Mouse (Mus musculus) right cerebral cortex, postnatal 14 days (tissue): ENCODE results near the gene Arpc4.
A peak's percentile ranks its signal among the peaks of the same experiment; 100 is the strongest.
"Not testable (repeated sequence)": the region's sequence is repeated elsewhere in the genome, so short reads cannot be mapped to it uniquely, and the experiment has no call there.

Experiments used
- DNase-seq: peaks from one replicate; pipeline ENCODE4 v3.0.0; 2022

Gene Arpc4

DNA sequence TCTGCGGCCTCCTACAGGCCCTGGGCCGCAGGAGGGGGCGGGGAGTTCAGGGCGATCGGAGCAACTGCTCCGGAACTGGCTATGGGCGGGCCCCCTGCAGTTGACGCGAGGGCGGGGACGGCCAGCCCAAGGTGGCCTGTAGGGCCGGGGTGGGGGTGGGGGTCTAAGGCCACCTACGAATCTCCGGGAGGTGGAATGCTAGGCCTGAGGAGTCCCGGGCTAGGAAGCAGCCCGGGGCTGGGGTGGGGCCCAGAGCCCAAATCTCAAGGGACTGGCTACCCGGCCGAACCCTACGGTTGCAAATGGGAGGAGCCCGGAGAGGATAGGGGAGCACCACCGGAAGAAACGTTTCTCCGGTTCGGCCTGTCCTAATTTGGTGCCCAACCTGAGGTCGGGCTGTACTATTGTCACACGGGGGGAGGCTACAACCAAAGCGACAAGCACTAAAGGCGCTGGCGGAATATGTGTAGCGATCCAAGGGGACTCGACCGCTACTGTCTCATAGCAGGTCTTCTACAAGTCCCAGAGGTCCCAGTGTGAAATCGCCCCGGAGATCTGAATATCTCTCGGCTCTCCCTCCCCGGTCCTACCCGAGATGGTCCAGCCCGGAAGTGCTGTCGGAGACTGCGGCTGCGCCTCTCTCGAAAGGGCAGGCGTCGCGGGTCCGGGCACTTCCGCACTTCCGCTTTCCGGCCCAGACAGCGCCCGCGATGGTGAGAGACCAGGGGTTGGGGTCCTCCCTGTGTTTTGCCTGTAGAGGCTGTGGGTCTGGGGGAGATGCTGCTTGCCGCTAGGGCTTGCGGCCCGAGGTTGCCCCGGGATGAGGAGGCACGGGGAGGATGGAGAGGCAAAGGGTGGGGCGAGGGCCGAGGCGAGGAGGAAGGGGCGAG lies at the start of gene Arpc4, which contains the start of gene Tada3:
Gene Arpc4 (plus strand): TSS at position 620 of the 890 bp plus-strand sequence.
Gene Tada3 (minus strand): TSS at position 388 of the 890 bp plus-strand sequence.
- peak; percentile 92 for DNase-seq

GRCm38 (mm10) chr6:113329396-113329795 lies 48.5 kb upstream of the Arpc4 start:
- DNase-seq, result no peak

DNA sequence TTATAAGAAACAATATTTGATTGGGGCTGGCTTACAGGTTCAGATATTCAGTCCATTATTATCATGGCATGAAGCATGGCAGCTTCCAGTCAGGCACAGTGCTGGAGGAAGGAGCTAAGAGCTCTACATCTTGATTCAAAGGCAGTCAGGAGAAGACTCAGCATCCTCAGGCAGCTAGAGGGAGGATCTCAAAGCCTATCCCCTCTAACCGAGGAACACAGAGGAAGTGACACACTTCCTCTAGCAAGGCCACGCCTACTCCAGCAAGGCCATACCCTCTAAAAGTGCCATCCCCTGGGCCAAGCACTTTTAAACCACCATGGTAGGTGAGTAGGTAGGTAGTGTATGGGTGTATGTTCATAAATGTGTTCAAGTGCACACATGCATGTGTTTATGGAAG lies 47.4 kb upstream of the Arpc4 start:
- DNase-seq, result no peak

- no peak for DNase-seq
Observed at GRCm38 (mm10) chr6:113331721-113332120, 46.2 kb upstream of the Arpc4 start.

DNA sequence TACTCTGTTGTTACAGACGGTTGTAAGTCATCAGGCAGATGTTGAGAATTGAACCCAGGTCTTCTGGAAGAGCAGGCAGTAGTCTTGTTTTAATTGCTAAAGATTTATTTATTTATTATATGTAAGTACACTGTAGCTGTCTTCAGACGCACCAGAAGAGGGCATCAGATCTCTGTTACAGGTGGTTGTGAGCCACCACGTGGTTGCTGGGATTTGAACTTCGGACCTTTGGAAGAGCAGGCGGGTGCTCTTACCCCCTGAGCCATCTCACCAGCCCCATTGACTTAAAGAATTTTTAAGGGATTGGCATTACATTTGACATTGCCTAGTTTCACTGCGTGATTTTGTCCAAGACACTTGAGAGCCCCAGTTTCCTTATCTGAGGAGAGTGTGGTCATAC lies 45.2 kb upstream of the Arpc4 start:
- DNase-seq, result not testable (repeated sequence)

GRCm38 (mm10) chr6:113333137-113333950 lies 44.6 kb upstream of the Arpc4 start:
- peak; percentile 77 for DNase-seq

DNA sequence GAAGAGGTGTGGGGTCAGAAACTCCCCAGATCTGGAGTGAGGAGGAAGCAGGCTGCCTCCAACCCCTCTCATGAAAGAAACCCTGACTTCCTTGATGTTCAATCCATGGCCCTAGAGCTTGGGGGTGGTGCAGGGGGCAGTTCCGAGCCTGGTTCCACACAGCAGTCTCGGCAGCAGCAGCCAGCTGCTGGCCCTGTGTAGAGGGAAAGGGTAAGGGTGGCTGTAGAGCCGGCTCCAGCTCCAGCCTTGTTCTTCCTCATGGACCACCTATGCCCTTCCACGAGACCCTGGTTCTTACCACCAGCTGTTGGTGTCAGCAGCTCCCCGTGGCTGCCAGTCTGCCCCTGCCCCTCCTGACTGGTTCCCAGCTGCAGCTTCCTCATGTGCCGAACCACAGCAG lies 43.7 kb upstream of the Arpc4 start:
- DNase-seq, result no peak

DNA sequence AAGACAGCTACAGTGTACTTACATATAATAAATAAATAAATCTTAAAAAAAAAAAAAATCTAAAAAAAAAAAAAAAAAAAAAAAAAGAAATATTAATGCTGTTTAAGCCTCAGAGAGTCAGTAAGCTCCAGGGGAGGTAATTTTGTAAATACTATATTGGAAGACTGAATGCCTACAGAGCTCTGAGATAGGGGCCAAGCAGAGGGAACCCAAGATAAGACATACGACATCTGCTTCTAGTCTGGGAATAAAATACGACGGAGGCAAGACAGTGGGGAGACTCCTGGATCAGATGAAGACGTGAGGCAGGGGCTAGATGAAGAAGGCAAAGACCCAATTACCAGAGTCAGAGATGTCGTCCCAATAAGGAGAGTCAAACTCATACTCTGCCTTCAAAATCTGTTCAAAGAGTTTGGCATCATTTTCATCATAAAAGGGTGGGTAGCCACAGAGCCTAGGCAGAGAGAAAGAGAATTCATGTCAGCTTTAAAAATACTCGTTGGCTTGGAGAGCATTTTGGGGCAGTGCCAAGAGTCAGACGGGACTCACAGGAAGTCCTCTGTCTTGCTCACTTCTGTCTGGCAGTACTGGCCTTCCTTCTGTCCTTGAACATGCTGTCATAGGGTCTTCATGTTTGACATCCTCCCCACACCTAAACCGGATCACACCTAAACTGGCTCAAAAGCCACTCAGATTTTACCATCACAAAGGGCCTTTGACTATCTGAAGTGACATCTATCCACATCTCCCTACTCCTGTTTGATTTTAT lies 40.9 kb upstream of the Arpc4 start:
- DNase-seq, result peak; percentile 31

GRCm38 (mm10) chr6:113341574-113341973 lies 36.3 kb upstream of the Arpc4 start:
- DNase-seq, result no peak

GRCm38 (mm10) chr6:113342297-113342696 lies 35.6 kb upstream of the Arpc4 start:
- peak; percentile 19 for DNase-seq

GRCm38 (mm10) chr6:113343177-113344092 lies 34.5 kb upstream of the Arpc4 start, which contains the start of gene Camk1:
TSS of gene Camk1 (minus strand) at chr6:113343984.
- DNase-seq, result peak; percentile 79

DNA sequence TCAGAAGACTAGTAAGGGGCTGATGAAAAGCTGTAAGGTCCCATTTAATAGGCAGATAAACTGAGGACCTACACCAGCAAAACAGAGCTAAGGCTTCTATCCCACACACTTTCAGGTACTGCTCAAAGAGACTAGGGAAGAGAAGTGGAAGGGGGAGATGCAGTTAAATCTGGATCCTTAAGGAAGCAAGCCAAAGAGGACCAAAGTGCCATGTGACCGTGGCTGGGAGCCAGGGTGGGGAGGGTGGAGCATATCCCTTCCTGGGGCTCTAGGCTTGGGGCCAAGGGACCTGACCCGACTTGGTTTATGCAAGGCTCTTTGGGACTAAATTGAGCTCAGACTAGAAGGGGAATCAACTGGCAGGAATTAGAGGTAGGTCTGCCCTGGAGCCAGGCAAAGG lies 33.6 kb upstream of the Arpc4 start:
- peak; percentile 56 for DNase-seq

DNA sequence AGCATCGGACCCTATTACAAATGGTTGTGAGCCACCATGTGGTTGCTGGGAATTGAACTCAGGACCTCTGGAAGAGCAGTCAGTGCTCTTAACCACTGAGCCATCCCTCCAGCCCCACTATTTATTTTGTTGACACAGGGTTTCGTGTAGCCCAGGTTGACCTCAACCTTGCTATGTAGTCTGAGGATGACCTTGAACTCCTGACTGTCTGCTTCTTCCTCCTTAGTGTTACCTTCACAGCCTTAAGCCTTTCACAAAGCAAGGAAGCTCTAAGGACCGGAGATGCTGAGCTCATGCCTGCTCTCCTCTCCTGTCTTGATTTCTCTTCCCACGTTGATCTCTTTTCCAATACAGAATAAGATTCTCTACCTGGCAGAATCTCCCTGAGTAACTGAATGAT lies 31.0 kb upstream of the Arpc4 start:
- no peak for DNase-seq

GRCm38 (mm10) chr6:113350538-113350937 lies 27.4 kb upstream of the Arpc4 start:
- no peak for DNase-seq

DNA sequence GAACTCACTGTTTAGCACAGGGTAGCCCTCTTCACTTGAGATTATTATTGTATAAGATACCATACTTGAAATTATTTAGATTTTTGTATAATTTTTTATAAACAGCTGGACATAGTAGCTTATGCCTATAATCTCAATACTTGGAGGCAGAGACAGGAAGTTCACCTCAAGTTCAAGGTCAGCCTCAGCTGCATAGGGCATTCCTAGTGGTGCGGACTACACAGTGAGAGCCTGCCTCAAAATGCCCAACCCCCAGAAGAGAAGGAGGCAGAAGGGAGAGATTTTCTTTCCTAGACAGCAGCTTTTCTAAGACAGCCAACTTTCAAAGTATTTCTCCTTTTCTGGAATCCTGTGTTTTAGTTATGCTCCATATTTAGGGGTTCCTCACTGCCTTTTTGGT lies 26.8 kb upstream of the Arpc4 start:
- no peak for DNase-seq

- DNase-seq, result no peak
Observed at GRCm38 (mm10) chr6:113351653-113352052, 26.3 kb upstream of the Arpc4 start.

DNA sequence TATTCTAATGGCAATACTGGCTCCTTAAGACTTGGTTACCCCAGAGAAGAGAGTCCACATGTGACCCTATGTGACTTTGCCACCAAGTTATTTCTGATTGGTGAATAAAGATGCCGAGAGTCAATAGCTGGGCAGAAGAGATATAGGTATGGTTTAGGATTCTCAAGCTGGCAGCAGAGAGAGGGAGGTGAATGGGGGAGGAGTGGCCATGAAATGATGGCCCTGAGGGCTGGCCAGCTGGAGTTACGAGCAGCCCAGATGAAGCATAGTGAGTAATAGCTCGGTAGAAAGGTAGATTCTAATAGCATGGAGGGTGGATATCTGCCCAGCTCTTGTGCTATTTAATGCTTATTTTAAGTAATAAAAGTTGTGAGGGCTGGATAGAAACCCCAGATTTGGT lies 25.1 kb upstream of the Arpc4 start:
- no peak for DNase-seq

DNA sequence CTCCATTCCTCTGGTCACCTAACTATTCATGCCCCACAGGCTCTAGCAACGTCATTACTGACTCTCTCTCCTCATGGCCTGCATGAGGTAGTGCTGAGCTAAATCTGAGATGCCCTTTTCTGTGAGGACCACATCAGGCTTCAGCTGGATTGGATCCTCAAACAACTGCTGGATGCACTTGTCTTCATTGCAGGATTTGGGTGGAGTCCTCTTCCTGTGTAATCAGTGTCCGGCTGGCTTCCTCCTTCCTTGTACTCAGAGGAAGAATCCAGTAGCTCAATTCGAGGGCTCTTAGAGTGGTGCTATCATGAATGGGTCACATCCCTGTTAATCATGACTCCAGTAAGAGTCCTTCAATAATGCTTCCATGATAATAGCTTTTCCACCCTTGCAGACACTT lies 24.2 kb upstream of the Arpc4 start:
- no peak for DNase-seq

DNA sequence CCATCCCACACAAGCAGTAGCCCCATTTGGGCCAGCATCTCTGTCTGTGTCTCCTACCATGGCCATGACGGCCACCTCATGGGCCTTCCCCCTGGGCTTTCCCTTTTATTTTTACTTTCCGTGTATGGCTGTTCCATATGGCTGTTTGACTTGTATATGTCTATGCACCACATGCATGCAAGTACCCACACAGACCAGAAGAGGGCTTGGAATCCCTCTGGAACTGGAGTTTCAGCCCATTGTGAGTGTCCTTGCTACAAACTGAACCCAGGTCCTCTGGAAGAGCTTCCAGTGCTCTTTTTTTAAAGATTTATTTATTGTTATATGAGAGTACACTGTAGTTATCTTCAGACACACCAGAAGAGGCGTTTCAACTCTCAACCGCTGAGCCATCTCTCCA lies 16.4 kb upstream of the Arpc4 start:
- no peak for DNase-seq

DNA sequence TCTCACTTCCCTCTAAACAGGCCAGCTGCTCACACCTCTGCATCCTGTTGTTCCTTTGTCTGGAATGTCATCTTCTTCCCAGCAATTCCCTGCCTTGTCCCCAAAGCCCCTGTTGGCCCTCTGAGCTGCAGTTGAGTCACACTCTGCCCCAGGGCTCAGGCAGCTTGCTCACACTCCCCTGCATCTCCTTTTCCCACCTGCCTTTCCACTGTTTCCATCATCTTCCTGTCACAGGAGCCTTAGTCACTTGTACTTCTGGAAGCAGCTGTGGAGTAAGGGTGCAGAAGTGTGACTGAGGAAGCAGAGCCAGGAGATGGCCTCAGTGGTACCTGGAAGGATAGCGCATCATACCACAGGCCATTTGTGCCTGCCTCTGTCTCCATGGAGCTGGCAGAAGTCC lies 15.7 kb upstream of the Arpc4 start:
- DNase-seq, result no peak

DNA sequence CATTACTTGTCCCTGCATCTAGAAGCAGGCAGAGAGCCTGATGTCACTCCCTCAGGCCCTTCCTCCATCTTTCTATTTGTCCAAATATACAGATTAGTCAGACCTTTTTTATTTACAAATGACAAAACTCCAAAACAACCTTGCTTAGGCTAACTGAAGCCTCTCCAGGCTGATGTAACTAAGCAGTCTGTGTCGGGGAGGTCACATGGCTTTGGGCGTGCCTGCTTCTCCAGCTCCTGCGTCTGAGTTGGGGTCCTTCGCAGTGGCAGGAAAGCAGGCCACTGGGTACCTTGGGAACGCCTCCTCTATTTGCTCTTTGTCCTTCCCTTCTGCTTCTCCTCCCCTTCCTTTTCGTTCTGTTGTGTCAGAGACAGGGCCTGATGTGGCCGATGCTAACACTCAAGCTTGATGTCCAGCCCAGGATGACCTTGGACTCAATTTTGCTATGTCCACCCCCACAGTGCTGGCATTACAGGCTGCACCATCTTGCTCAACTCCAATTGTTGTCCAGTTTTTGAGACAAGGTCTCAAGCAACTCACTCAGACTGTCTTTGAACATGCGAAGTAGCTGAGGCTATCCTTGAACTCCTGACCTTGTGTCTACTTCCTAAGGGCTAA lies 13.3 kb upstream of the Arpc4 start:
- DNase-seq, result no peak
